Mouse (Mus musculus) right cerebral cortex, adult 18-20 months (tissue): ENCODE data around the gene Gm14399.
"Not testable (repeated sequence)": the region's sequence is repeated elsewhere in the genome, so short reads cannot be mapped to it uniquely, and the experiment has no call there.

Experiments
- DNase-seq: peaks from one replicate; pipeline ENCODE4 v3.0.0; 2022; ENCODE audit warnings: mixed read lengths

Gene Gm14399

GRCm38 (mm10) chr2:175141993-175142295 is at the start of gene Gm14399:
TSS of gene Gm14399 (minus strand) at chr2:175142012.
- DNase-seq, result not testable (repeated sequence)

GRCm38 (mm10) chr2:175179008-175179407 is 37.2 kb upstream of the Gm14399 start:
- not testable (repeated sequence) for DNase-seq

- no peak for DNase-seq
Measured at GRCm38 (mm10) chr2:175176312-175176711, 34.5 kb upstream of the Gm14399 start.

- DNase-seq, result not testable (repeated sequence)
Measured at GRCm38 (mm10) chr2:175175401-175176180, 33.8 kb upstream of the Gm14399 start, which contains the start of gene Gm14443. TSS of gene Gm14443 (minus strand) at chr2:175175871.

- DNase-seq, result not testable (repeated sequence)
Measured at GRCm38 (mm10) chr2:175174058-175174457, 32.2 kb upstream of the Gm14399 start.

- not testable (repeated sequence) for DNase-seq
Measured at GRCm38 (mm10) chr2:175172906-175173595, 31.2 kb upstream of the Gm14399 start.

GRCm38 (mm10) chr2:175172123-175172522 is 30.3 kb upstream of the Gm14399 start:
- no peak for DNase-seq

GRCm38 (mm10) chr2:175166870-175167269 is 25.1 kb upstream of the Gm14399 start:
- DNase-seq, result not testable (repeated sequence)

- DNase-seq, result not testable (repeated sequence)
Measured at GRCm38 (mm10) chr2:175165110-175165509, 23.3 kb upstream of the Gm14399 start.

GRCm38 (mm10) chr2:175161438-175161837 is 19.6 kb upstream of the Gm14399 start:
- DNase-seq, result not testable (repeated sequence)

- no peak for DNase-seq
Measured at GRCm38 (mm10) chr2:175158642-175159041, 16.8 kb upstream of the Gm14399 start.

- DNase-seq, result no peak
Measured at GRCm38 (mm10) chr2:175156696-175157095, 14.9 kb upstream of the Gm14399 start.

- peak; percentile 18 for DNase-seq
Measured at GRCm38 (mm10) chr2:175141118-175141992, 457 bp downstream of the Gm14399 start.

- not testable (repeated sequence) for DNase-seq
Measured at GRCm38 (mm10) chr2:175140624-175141023, 1.2 kb downstream of the Gm14399 start.
